Mouse (Mus musculus) lung, postnatal 0 days (tissue): ENCODE data around the gene 1700003F12Rik.

Source experiments
- CTCF ChIP-seq: IDR thresholded peaks from 2 replicates; pipeline ENCODE4 v1.5.1; 2016; ENCODE audit warnings: antibody characterized with exemption, mild to moderate bottlenecking
- EP300 ChIP-seq: IDR thresholded peaks from 2 replicates; pipeline ENCODE4 v1.6.1; 2016; ENCODE audit warnings: antibody characterized with exemption, mild to moderate bottlenecking, control low read depth

GRCm38 (mm10) chr2:154568329-154569070, 21.6 kb downstream of the 1700003F12Rik start:
- TF ChIP-seq CTCF (no peak), EP300 (no peak)
